Mouse (Mus musculus) hindbrain, embryonic 11.5 days (tissue): ENCODE data around the gene Sptan1. TPM values are rescaled to one million over a fixed set of nuclear protein-coding genes. Genes with fewer than 3 reads are reported as not detected.

Experiments used
- ATAC-seq: fragments of 200-750 bp; cut with Nextera tagmentation; 2 replicates; pipeline ENCODE4 v1.8.0; 2017; ENCODE audit warnings: mild to moderate bottlenecking, moderate TSS enrichment, moderate library complexity; ENCODE audit not compliant: low FRiP score
- DNase-seq: peaks from one replicate; pipeline ENCODE4 v3.0.0-alpha.2; 2015; ENCODE audit warnings: low spot score
- H3K27ac ChIP-seq: fragments of 300-500 bp; sonication (generic); 2 replicates; pipeline ENCODE4 v1.5.1; 2014; ENCODE audit warnings: mild to moderate bottlenecking, low read depth, low read length
- H3K27me3 ChIP-seq: fragments of 300-500 bp; sonication (generic); 2 replicates; pipeline ENCODE4 v1.6.1; 2014; ENCODE audit warnings: mild to moderate bottlenecking, low read length, moderate library complexity, mixed read lengths; ENCODE audit not compliant: control insufficient read depth, insufficient read depth
- H3K36me3 ChIP-seq: fragments of 300-500 bp; sonication (generic); 2 replicates; pipeline ENCODE4 v1.6.1; 2014; ENCODE audit warnings: mild to moderate bottlenecking, low read length, moderate library complexity, mixed read lengths; ENCODE audit not compliant: control insufficient read depth, insufficient read depth
- H3K4me1 ChIP-seq: fragments of 300-500 bp; sonication (generic); replicated peaks from 2 replicates; pipeline ENCODE4 v1.6.1; 2014; ENCODE audit warnings: low read length, mixed read lengths; ENCODE audit not compliant: control insufficient read depth, insufficient read depth
- H3K4me2 ChIP-seq: fragments of 300-500 bp; sonication (generic); replicated peaks from 2 replicates; pipeline ENCODE4 v1.6.1; 2014; ENCODE audit warnings: mild to moderate bottlenecking, low read depth, low read length
- H3K4me3 ChIP-seq: fragments of 300-500 bp; sonication (generic); 2 replicates; pipeline ENCODE4 v1.5.1; 2014; ENCODE audit warnings: low read depth, low read length
- H3K9ac ChIP-seq: fragments of 300-500 bp; sonication (generic); 2 replicates; pipeline ENCODE4 v1.6.1; 2014; ENCODE audit warnings: low read depth, low read length
- H3K9me3 ChIP-seq: fragments of 300-500 bp; sonication (generic); 2 replicates; pipeline ENCODE4 v1.6.1; 2016; ENCODE audit warnings: low read length; ENCODE audit not compliant: control insufficient read depth
- WGBS: fragments of 180-500 bp; shearing (Covaris S2); extraction: QIAGEN DNeasy Blood & Tissue Kit; methylation state at CpG from one replicate; pipeline ENCODE4 v1.1.7; 2014; 5-methylcytosine and 5-hydroxymethylcytosine counted together
- polyA plus RNA-seq: library from polyadenylated mRNA; unstranded; fragments of >200 nt; fragmentation: Nextera tagmentation; extraction: Ambion mirVana; gene quantifications from 2 replicates; pipeline ENCODE4 v1.2.1, GENCODE M21; 2014

Gene Sptan1
- polyA plus RNA-seq, 1 experiment from 2014 or later: 192 TPM

GRCm38 (mm10) chr2:30026997-30027396 lies 61.6 kb downstream of the Sptan1 start:
- no peak overlapping the region for H3K4me3 ChIP-seq
- no peak overlapping the region for H3K27ac ChIP-seq
- no peaks in the 10 kb centered on the region for H3K9me3 ChIP-seq
- H3K4me1 ChIP-seq: no peaks in the 10 kb centered on the region
- peaks cover 54% of the 10 kb centered on the region for H3K36me3 ChIP-seq
- WGBS: 95% methylated on average over 5 of the region's 5 CpGs
- H3K27me3 ChIP-seq: no peaks in the 10 kb centered on the region
- no peak overlapping the region for H3K4me2 ChIP-seq
- ATAC-seq (no peak), DNase-seq (no peak)
- H3K9ac ChIP-seq: no peak overlapping the region

GRCm38 (mm10) chr2:30032244-30032846 lies 67.0 kb downstream of the Sptan1 start:
- peaks cover 21% of the 10 kb centered on the region for H3K36me3 ChIP-seq
- no peaks in the 10 kb centered on the region for H3K9me3 ChIP-seq
- H3K27me3 ChIP-seq: no peaks in the 10 kb centered on the region
- DNase-seq (no peak), ATAC-seq (no peak)
- WGBS: 56% methylated on average over 11 of the region's 11 CpGs
- H3K9ac ChIP-seq: no peak overlapping the region
- H3K27ac ChIP-seq: no peak overlapping the region
- H3K4me1 ChIP-seq: no peaks in the 10 kb centered on the region
- no peak overlapping the region for H3K4me2 ChIP-seq
- H3K4me3 ChIP-seq: no peak overlapping the region

GRCm38 (mm10) chr2:30032957-30033356 lies 67.6 kb downstream of the Sptan1 start:
- Histone ChIP-seq H3K27ac (no peak overlapping the region), H3K27me3 (no peaks in the 10 kb centered on the region), H3K36me3 (peaks cover 21% of the 10 kb centered on the region), H3K9ac (no peak overlapping the region), H3K4me3 (no peak overlapping the region), H3K4me2 (no peak overlapping the region), H3K4me1 (no peaks in the 10 kb centered on the region), H3K9me3 (no peaks in the 10 kb centered on the region)
- ATAC-seq (no peak), DNase-seq (no peak)
- 76% methylated on average over 6 of the region's 6 CpGs for WGBS

- Histone ChIP-seq H3K4me2 (no peak overlapping the region), H3K36me3 (no peaks in the 10 kb centered on the region), H3K9ac (no peak overlapping the region), H3K4me3 (no peak overlapping the region), H3K27ac (no peak overlapping the region), H3K9me3 (no peaks in the 10 kb centered on the region), H3K27me3 (no peaks in the 10 kb centered on the region), H3K4me1 (no peaks in the 10 kb centered on the region)
- ATAC-seq (no peak), DNase-seq (no peak)
- 91% methylated on average over 2 of the region's 2 CpGs for WGBS
Observed at GRCm38 (mm10) chr2:30037762-30038161, 72.4 kb downstream of the Sptan1 start.

- WGBS: 94% methylated on average over 10 of the region's 10 CpGs
- no peak overlapping the region for H3K27ac ChIP-seq
- no peak overlapping the region for H3K4me3 ChIP-seq
- H3K36me3 ChIP-seq: no peaks in the 10 kb centered on the region
- no peak overlapping the region for H3K9ac ChIP-seq
- no peaks in the 10 kb centered on the region for H3K9me3 ChIP-seq
- no peak overlapping the region for H3K4me2 ChIP-seq
- H3K4me1 ChIP-seq: no peaks in the 10 kb centered on the region
- no peaks in the 10 kb centered on the region for H3K27me3 ChIP-seq
- ATAC-seq: no peak
- no peak for DNase-seq
Observed at GRCm38 (mm10) chr2:30038370-30038769, 73.0 kb downstream of the Sptan1 start.

- no peak for ATAC-seq
- no peaks in the 10 kb centered on the region for H3K9me3 ChIP-seq
- H3K4me3 ChIP-seq: no peak overlapping the region
- no peak overlapping the region for H3K4me2 ChIP-seq
- H3K4me1 ChIP-seq: no peaks in the 10 kb centered on the region
- H3K36me3 ChIP-seq: no peaks in the 10 kb centered on the region
- no peak overlapping the region for H3K9ac ChIP-seq
- no peak overlapping the region for H3K27ac ChIP-seq
- no peaks in the 10 kb centered on the region for H3K27me3 ChIP-seq
- DNase-seq: no peak
Observed at GRCm38 (mm10) chr2:30039687-30040086, 74.3 kb downstream of the Sptan1 start.

- peak; percentile 87 for DNase-seq
- no peaks in the 10 kb centered on the region for H3K27me3 ChIP-seq
- no peak overlapping the region for H3K27ac ChIP-seq
- no peaks in the 10 kb centered on the region for H3K36me3 ChIP-seq
- H3K4me1 ChIP-seq: no peaks in the 10 kb centered on the region
- H3K4me2 ChIP-seq: no peak overlapping the region
- H3K9ac ChIP-seq: no peak overlapping the region
- no peak for ATAC-seq
- 7% methylated on average over 4 of the region's 4 CpGs for WGBS
- no peaks in the 10 kb centered on the region for H3K9me3 ChIP-seq
- no peak overlapping the region for H3K4me3 ChIP-seq
Observed at GRCm38 (mm10) chr2:30042445-30042844, 77.1 kb downstream of the Sptan1 start.

GRCm38 (mm10) chr2:30044550-30044949 lies 79.2 kb downstream of the Sptan1 start:
- Histone ChIP-seq H3K27ac (no peak overlapping the region), H3K36me3 (no peaks in the 10 kb centered on the region), H3K4me2 (no peak overlapping the region), H3K4me3 (no peak overlapping the region), H3K9ac (no peak overlapping the region), H3K9me3 (no peaks in the 10 kb centered on the region), H3K27me3 (no peaks in the 10 kb centered on the region), H3K4me1 (no peaks in the 10 kb centered on the region)
- ATAC-seq: no peak
- no peak for DNase-seq
- WGBS: 85% methylated on average over 5 of the region's 5 CpGs

GRCm38 (mm10) chr2:30047127-30047526 lies 81.8 kb downstream of the Sptan1 start:
- 98% methylated on average over 6 of the region's 6 CpGs for WGBS
- Histone ChIP-seq H3K4me2 (no peak overlapping the region), H3K27me3 (no peaks in the 10 kb centered on the region), H3K4me1 (no peaks in the 10 kb centered on the region), H3K27ac (no peak overlapping the region), H3K9ac (no peak overlapping the region), H3K4me3 (no peak overlapping the region), H3K36me3 (no peaks in the 10 kb centered on the region), H3K9me3 (no peaks in the 10 kb centered on the region)
- DNase-seq (no peak), ATAC-seq (no peak)
